Mouse (Mus musculus) yolk sac, embryonic 10.5 days (tissue): ENCODE measurements at regions not wholly inside any gene's neighbourhood (a gene's known extent, or its start where the extent isn't known, plus 50 kb on each side); places are given as distances from the start of the nearest gene placed in this dataset.
A peak's percentile ranks its signal among the peaks of the same experiment; 100 is the strongest.

Experiments used
- DNase-seq: peaks from one replicate; pipeline ENCODE4 v3.0.0-alpha.2; 2017; ENCODE audit warnings: low spot score

- DNase-seq, result no peak
Measured at GRCm38 (mm10) chr2:118033377-118033776, 78.3 kb upstream of the Thbs1 start.

- DNase-seq, result no peak
Measured at GRCm38 (mm10) chr2:118034026-118034425, 77.7 kb upstream of the Thbs1 start.

DNA sequence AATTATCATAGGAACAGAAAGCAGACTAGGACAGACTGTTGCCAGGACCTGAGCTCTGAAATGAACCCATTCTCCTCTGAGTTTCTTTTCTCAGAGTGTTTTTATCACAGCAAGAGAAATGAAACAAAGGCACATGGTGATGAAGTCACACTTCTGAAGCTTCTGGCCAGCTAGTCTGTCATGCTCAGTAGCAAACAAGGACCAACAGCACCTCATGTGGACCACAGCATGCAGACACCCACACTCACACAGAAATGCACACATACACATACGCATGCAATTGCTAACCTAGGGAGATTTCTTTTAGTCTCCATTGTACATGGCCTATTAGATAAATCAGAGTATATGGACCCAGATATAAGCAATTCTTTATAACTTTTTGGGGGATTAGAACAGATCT is 76.3 kb upstream of the Thbs1 start:
- DNase-seq, result no peak

DNA sequence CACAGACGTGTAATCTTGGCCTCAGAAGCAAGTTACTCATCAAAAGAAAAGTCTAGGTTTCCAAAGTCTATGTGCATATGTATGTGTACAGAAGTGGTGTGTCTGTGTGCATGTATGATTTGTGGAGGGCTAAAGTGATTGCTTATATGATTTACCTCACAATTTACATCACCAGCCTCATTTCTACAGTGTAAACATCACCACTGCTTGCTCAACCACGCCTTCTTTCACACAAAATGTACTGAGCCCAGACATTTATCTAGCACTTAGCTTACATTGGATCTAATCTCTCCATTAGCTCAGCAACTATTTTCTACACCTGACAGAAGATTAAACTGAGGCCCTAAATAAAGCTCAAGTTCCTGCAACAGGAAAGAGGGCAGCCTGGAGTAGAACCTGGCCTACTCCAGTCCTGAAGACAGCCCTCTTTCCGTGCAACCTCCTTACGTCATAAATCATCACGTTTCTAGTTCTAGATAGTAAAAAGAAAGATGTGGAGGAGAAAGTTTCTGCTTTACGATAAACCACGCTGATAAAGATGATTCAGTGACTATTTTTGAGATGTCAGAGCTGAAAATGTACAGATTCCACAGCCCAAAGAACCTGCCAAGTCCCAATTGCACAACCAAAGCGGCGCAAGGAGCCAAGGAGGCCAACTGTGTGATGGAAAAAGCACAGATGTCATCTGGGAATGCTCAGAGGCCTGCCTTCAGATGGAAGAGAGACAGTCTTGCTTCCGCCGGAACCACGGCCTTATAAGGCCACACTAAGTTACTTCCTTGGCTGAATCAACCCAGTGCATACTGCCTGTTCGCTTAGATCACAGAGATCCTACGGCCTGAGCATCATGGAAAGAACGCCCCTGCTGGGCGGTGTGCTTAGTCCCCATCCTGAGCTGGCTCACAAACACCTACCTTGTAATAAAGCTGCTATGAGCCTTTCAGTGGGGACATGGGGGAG is 72.5 kb upstream of the Thbs1 start:
- DNase-seq, result peak; percentile 7

DNA sequence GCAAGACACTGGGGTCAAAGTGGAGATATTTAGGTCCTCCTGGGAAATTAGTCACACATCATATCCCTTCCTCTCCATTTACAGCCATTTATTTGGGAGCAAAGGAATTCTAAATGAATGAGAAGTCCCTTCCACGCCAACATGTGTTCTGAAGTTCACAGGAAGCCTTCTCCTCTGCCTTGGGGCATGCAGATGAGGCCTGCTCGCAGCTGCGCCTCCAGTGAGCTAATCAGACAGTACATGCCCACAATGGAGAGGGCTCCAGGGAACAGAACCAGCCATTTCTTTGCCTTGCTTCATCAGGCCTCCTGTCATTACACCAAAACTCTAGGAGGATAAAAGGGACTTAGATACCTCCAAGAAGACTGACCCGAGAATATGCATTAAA is 71.9 kb upstream of the Thbs1 start:
- DNase-seq, result no peak

GRCm38 (mm10) chr2:118042380-118043055 is 69.2 kb upstream of the Thbs1 start:
- peak; percentile 51 for DNase-seq

DNA sequence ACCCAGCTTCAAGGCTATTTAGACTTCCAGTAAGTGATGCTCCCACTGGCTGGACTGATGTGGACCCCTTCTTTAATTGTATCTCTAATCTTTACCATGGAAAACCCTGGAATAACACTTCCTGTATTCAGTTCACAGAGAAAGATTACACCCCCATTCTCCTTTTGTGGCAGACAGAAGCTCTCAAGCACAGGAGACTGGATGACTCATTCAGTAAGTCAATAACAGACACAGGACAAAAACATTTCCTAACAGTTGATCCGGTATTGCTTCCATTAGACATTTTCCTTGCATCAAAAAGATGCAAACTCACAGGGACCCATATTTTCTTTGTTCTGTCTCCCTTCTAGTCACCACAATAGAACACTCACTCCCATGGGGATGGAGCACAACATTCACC is 67.0 kb upstream of the Thbs1 start:
- DNase-seq, result no peak

GRCm38 (mm10) chr2:118050326-118050725 is 61.4 kb upstream of the Thbs1 start:
- no peak for DNase-seq

- DNase-seq, result no peak
Measured at GRCm38 (mm10) chr2:118051610-118052009, 60.1 kb upstream of the Thbs1 start.

DNA sequence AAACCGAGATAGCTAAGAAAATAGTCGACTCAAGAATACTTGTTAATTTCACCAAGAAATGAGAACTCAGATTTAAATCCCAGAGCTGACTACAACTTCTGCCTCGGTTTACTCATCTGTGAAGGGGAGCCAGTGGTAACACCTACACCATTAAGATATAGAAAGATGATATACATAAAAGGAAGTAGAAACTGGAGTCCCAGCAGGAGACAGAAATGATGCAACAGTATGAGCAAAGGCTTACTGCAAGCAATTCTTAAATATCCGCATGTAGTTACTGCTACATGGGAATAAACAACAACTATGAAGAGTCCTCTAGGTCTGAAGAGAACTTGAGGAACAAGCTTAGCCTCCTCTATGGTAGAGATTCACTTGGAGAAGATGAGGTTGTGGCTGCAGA is 58.2 kb upstream of the Thbs1 start:
- DNase-seq, result no peak

DNA sequence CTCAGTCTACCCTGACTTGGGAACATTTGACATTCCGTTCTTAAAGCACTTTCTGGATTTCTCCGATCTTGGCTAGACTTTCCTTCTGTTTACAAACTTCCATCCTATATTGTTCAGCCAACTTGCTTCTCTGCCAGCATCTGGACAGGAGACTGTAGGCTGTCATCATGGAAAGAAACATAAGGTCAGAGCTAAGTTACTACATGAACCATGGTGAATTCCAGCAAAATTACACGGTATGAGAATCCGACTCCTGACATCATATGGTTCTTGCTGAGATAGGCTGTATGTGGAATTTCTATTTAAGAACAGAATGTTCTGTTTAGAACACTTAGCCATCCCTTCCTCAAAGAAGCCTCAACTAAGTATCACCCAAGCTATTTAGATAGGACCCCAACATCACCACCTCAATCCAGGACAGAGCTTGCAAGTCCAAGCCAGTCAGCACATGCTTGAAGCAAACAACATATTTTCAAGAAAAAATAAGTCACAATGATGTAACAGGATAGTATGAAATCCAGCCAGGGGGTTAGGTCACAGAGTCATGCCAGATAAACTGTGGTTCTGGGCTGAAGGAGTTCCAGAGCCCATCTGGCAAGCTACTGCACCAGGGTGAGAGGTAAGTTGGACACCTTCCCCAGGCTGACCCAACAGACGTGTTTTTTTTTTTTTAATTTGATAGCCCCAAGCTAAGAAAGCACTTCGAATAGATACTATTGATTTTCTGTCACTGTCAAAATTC is 52.9 kb upstream of the Thbs1 start:
- DNase-seq, result no peak

- no peak for DNase-seq
Measured at GRCm38 (mm10) chr2:118061291-118061690, 50.4 kb upstream of the Thbs1 start.
